Mouse (Mus musculus) heart, embryonic 10.5 days (tissue): ENCODE data around the gene Ccdc88a. TPM values are rescaled to one million over a fixed set of nuclear protein-coding genes. Genes with fewer than 3 reads are reported as not detected.

Experiments
- DNase-seq: peaks from one replicate; pipeline ENCODE4 v3.0.0-alpha.2; 2017; ENCODE audit warnings: low spot score
- H3K27ac ChIP-seq: fragments of 300-500 bp; sonication (generic); 2 replicates; pipeline ENCODE4 v1.5.1; 2016; ENCODE audit warnings: mild to moderate bottlenecking
- H3K27me3 ChIP-seq: fragments of 300-500 bp; sonication (generic); 2 replicates; pipeline ENCODE4 v1.6.1; 2016; ENCODE audit warnings: mild to moderate bottlenecking; ENCODE audit not compliant: poor library complexity, insufficient read depth, severe bottlenecking
- H3K36me3 ChIP-seq: fragments of 300-500 bp; sonication (generic); 2 replicates; pipeline ENCODE4 v1.6.1; 2016; ENCODE audit warnings: mild to moderate bottlenecking, moderate library complexity
- H3K4me1 ChIP-seq: fragments of 300-500 bp; sonication (generic); 2 replicates; pipeline ENCODE4 v1.6.1; 2016; ENCODE audit warnings: mild to moderate bottlenecking
- H3K4me3 ChIP-seq: fragments of 300-500 bp; sonication (generic); 2 replicates; pipeline ENCODE4 v1.5.1; 2016; ENCODE audit warnings: mild to moderate bottlenecking, moderate library complexity
- H3K9me3 ChIP-seq: fragments of 300-500 bp; sonication (generic); 2 replicates; pipeline ENCODE4 v1.6.1; 2016; ENCODE audit warnings: mild to moderate bottlenecking, moderate library complexity
- WGBS: fragments of 180-500 bp; shearing (Covaris S2); methylation state at CpG from one replicate; pipeline ENCODE4 v1.1.7; 2016; 5-methylcytosine and 5-hydroxymethylcytosine counted together
- polyA plus RNA-seq: library from polyadenylated mRNA; unstranded; fragments of >200 nt; fragmentation: Nextera tagmentation; extraction: Ambion mirVana; gene quantifications from 2 replicates; pipeline ENCODE4 v1.2.1, GENCODE M21; 2016

The Ccdc88a gene
- polyA plus RNA-seq, 1 experiment from 2014 or later, result 32.3 TPM

DNA sequence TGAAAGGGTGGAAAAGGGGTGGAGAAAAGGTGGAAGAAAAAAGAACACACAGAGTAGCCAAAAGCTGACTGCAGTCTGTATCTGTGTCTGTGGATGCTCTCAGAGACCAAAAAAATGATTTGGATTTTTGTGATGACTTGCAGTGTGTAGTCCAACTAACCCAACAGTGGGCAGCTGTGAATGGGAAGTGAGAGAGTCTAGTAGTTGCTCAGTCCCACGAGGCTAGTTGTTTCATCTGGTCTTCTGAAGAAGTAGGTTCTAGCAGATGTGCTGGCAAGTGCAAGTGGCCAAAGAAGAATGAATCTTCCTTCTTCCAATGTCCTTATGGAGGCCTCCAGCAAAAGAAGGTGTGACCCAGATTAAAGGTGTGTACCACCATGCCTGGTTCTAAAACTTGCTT, 10.5 kb downstream of the Ccdc88a start:
- Histone ChIP-seq H3K27ac (no peak overlapping the region), H3K4me1 (peaks cover 5% of the 10 kb centered on the region), H3K9me3 (no peaks in the 10 kb centered on the region), H3K4me3 (no peak overlapping the region), H3K27me3 (no peaks in the 10 kb centered on the region), H3K36me3 (no peaks in the 10 kb centered on the region; the same call in 1 of the 2 replicates)
- 69% methylated on average over 1 of the region's 1 CpGs for WGBS
- DNase-seq, result no peak

DNA sequence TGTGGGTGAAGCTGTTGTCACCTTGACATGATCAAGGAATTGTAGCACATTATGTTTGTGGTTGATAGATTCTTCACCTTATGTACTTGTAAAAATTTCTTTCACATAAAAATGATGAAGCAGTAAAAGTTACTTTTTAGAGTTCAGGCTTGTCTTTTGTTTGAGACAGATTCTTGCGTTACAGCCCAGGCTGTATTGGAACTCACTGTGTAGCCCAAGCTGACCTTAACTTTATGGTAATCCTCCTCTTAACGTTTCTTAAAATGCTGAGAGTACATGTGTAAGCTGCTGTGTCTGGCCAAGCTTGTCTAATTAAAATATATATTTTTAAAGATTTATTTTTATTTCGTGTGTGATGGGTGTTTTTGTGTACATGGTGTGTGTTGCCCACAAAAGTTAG, 11.2 kb downstream of the Ccdc88a start:
- no peaks in the 10 kb centered on the region; the same call in 1 of the 2 replicates for H3K36me3 ChIP-seq

DNA sequence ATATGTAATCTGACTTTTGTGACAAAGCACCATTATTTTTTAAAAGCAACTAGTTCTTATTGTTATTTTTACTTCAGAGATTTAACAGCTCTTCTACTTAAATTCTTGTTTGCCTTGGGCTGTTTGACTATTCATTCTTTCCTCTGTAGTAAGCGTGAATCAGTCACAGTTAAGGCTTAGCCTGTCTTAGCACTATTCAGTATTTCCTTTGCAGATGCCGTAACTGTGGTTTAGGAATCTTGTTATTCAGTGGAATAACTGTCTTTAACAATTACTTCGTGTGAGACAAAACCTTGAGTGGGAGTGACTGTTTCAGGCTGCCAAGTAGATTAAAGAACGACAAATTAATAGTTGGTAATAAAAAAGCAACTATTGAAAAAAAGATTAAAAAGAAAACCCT, 16.5 kb downstream of the Ccdc88a start:
- WGBS, result 77% methylated on average over 4 of the region's 4 CpGs
- DNase-seq, result no peak
- H3K9me3 ChIP-seq, result no peaks in the 10 kb centered on the region
- H3K4me1 ChIP-seq, result no peaks in the 10 kb centered on the region
- H3K36me3 ChIP-seq, result peaks cover 4% of the 10 kb centered on the region; the same call in 1 of the 2 replicates
- H3K27ac ChIP-seq, result no peak overlapping the region
- H3K4me3 ChIP-seq, result no peak overlapping the region
- no peaks in the 10 kb centered on the region for H3K27me3 ChIP-seq

More for the DNA sequence above, 11.2 kb downstream of the Ccdc88a start:
- Histone ChIP-seq H3K4me3 (no peak overlapping the region), H3K9me3 (no peaks in the 10 kb centered on the region), H3K27ac (no peak overlapping the region), H3K27me3 (no peaks in the 10 kb centered on the region), H3K4me1 (peaks cover 5% of the 10 kb centered on the region)
- DNase-seq, result no peak
- WGBS, result 83% methylated on average over 3 of the region's 3 CpGs

DNA sequence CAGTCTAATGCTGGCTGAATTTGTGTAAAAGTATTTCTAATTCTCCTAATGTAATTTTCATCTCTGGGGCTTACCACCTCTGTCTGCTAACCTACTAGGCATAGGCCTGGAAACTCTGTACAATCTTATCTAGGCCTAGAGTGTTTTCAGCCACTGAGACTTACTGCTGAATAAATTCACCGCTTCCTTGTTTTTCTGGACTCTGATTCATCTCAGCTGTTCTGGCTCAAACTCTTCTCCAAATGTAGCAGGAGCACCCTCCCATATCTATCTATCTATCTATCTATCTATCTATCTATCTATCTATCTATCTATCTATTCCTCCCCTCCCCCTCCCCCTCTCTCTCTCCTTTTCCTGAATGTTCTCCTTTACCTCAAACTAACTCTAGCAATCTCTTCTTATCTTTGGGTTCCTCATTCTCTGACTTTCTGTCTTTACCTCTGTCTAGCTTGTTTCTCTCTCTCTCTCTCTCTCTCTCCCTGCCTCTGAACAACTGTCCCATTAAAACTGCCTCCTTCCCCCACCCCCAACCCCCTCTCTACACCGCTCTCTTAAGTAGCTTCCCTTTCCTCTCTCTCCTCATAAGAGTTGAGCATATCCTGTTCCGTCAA, 21.8 kb downstream of the Ccdc88a start:
- no peak overlapping the region for H3K27ac ChIP-seq
- WGBS, result 73% methylated on average over 3 of the region's 3 CpGs
- DNase-seq, result no peak
- no peak overlapping the region for H3K4me3 ChIP-seq
- peaks cover 4% of the 10 kb centered on the region; the same call in 1 of the 2 replicates for H3K36me3 ChIP-seq
- no peaks in the 10 kb centered on the region for H3K27me3 ChIP-seq
- H3K9me3 ChIP-seq, result no peaks in the 10 kb centered on the region
- peaks cover 3% of the 10 kb centered on the region; the same call in 1 of the 2 replicates for H3K4me1 ChIP-seq

DNA sequence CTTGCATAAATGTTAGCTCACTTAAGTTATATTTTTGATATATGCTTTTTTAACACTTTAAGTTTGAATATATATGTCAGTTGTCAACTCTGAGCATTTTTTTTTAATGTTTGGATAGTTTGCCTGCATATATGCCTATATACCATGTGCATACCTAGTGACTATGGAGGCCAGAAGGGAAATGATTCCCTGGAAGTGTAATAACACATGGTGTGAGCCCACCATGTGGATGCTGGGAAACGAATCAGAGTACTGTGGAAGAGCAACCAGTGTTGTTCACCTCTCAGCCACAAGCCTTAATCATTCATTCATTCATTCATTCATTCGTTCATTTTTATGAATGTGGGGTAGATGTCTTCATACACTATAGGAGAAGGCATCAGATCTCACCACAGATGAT, 26.9 kb downstream of the Ccdc88a start:
- peaks cover 2% of the 10 kb centered on the region; the same call in 1 of the 2 replicates for H3K4me1 ChIP-seq
- DNase-seq, result no peak
- H3K27me3 ChIP-seq, result no peaks in the 10 kb centered on the region
- no peak overlapping the region for H3K27ac ChIP-seq
- no peaks in the 10 kb centered on the region for H3K9me3 ChIP-seq
- H3K4me3 ChIP-seq, result no peak overlapping the region
- H3K36me3 ChIP-seq, result peaks cover 9% of the 10 kb centered on the region; the same call in 1 of the 2 replicates
- WGBS, result 88% methylated on average over 2 of the region's 2 CpGs

DNA sequence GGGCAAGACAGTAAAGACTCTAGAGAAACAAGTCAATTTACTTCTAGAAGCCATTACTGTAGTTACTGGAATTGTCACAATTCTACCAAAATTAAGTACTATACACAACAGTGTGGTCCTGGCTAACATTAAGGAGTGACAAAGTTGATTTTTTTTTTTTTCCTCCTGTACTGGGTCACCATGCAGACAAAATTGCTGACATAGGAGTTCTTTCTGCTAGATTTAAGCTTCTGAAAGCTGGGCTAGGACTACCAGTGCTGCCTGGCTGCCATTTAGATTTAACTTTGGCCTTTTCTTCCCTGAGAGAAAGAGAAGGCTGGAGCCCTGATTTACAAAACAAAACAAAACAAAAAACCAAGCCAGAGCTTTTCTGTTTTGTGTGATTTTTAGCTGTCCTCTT, 32.8 kb downstream of the Ccdc88a start:
- Histone ChIP-seq H3K4me3 (no peak overlapping the region), H3K27me3 (no peaks in the 10 kb centered on the region), H3K9me3 (no peaks in the 10 kb centered on the region), H3K4me1 (no peaks in the 10 kb centered on the region), H3K36me3 (peaks cover under 1% of the 10 kb centered on the region; the same call in 1 of the 2 replicates), H3K27ac (no peak overlapping the region)
- no peak for DNase-seq

DNA sequence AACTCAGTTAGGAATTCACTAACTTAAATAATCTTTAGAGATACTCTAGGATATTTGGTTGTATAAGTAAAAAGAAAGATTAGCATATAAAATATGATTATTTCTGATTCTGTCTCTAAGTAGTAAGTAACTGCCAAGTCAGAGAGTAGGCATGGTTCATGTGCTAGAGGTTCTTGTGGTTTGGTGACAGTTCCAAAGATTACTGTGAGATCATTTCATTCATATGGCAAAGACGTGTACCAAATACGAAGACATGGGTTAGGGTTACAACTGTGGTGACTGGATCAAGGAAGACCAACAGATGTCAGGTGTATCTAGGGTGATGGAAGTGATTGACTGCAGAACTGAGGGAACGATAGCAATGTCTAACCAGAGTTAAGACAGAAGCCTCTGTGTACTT, 50.0 kb downstream of the Ccdc88a start:
- 94% methylated on average over 3 of the region's 3 CpGs for WGBS
- H3K36me3 ChIP-seq, result peaks cover 3% of the 10 kb centered on the region; the same call in 1 of the 2 replicates
- no peaks in the 10 kb centered on the region for H3K4me1 ChIP-seq
- no peaks in the 10 kb centered on the region for H3K9me3 ChIP-seq
- H3K27me3 ChIP-seq, result no peaks in the 10 kb centered on the region
- DNase-seq, result no peak
- H3K4me3 ChIP-seq, result no peak overlapping the region
- no peak overlapping the region for H3K27ac ChIP-seq

DNA sequence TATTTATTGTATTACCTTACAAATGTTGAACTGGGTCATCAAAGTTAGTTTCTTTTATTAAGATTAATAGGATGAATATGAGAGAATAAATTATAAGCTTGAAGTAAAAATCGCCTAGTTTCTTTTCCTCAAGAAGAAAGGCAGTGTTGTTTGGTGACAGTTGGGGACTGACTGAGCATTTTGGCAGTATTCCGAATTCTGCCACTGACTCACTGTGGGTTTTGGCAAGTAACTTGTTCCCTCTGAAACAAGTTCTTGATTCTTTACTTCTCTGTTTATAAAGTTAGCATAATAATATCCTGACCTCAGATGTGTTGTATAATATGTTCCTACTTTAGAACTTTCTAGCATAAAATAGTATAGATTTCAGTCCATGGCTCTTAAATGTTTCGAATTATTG, 55.3 kb downstream of the Ccdc88a start:
- DNase-seq, result no peak

DNA sequence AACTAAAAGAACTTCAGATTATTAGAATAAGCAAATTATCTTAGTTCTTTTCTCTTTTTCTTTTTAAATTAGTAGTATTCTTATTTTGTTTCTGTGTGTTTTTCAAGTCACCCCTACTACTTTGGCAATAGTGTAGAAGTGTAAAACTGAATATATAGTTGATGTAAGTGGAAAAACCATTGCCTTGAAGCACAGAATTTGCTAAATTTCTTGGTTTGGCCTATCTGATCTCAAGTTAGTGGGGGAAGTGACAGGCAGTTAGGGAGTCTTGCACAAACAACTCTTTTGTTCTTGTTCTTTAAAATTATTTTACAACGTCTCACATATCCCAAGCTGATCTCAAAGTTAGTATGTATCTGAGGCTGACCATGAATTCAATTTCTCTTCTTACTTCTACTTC, 57.6 kb downstream of the Ccdc88a start:
- Histone ChIP-seq H3K4me3 (no peak overlapping the region), H3K27ac (no peak overlapping the region), H3K36me3 (peaks cover 22% of the 10 kb centered on the region; the same call in 1 of the 2 replicates), H3K27me3 (no peaks in the 10 kb centered on the region), H3K9me3 (no peaks in the 10 kb centered on the region), H3K4me1 (no peaks in the 10 kb centered on the region)
- no peak for DNase-seq
- 89% methylated on average over 1 of the region's 1 CpGs for WGBS

More for the DNA sequence above, 55.3 kb downstream of the Ccdc88a start:
- no peak overlapping the region for H3K4me3 ChIP-seq
- H3K36me3 ChIP-seq, result peaks cover 25% of the 10 kb centered on the region; the same call in 1 of the 2 replicates
- 80% methylated on average over 3 of the region's 3 CpGs for WGBS
- H3K27ac ChIP-seq, result no peak overlapping the region
- H3K4me1 ChIP-seq, result no peaks in the 10 kb centered on the region
- no peaks in the 10 kb centered on the region for H3K9me3 ChIP-seq
- H3K27me3 ChIP-seq, result no peaks in the 10 kb centered on the region

DNA sequence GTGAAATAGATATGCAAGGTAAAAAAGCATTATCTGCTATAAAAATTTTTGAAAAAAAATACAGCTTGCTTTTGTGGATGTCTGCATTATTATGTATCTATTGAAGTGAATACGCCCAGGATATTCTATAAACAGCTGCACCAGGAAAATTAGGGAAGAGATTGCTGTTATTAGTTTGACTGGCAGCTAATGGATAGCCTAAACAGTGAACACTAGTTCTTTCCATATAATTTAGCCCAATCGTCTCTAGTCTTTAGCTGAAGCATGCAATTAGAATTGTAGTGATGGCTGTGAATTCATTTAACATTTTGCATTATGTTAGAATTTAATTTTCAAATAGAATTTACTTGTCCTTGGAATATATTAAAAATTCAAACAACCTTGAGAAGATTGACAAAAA, 75.3 kb downstream of the Ccdc88a start:
- no peak overlapping the region for H3K4me3 ChIP-seq
- H3K36me3 ChIP-seq, result peaks cover 12% of the 10 kb centered on the region; the same call in 1 of the 2 replicates
- 82% methylated on average over 2 of the region's 2 CpGs for WGBS
- H3K27ac ChIP-seq, result no peak overlapping the region
- H3K9me3 ChIP-seq, result no peaks in the 10 kb centered on the region
- H3K4me1 ChIP-seq, result no peaks in the 10 kb centered on the region
- no peak for DNase-seq
- H3K27me3 ChIP-seq, result no peaks in the 10 kb centered on the region

DNA sequence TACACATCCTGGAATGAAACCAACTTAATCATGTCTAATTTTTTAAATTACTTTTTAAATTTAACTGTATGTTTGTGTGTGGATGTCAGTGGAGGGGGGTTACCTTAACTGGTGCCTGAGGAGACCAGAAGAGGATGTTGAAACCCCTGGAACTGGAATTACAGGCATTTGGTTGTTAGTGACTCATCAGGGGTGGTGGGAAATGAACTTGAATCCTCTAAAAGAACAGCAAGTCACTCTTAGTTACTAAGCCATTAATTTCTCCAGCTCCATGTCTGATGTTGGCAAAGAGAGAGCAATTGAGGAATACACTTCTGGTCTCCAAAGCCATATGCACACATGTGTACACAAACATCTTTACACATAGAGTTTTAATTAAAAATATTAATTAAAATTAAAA, 101.2 kb downstream of the Ccdc88a start:
- Histone ChIP-seq H3K9me3 (no peaks in the 10 kb centered on the region), H3K4me1 (no peaks in the 10 kb centered on the region), H3K4me3 (no peak overlapping the region), H3K27me3 (no peaks in the 10 kb centered on the region), H3K36me3 (peaks cover 30% of the 10 kb centered on the region), H3K27ac (no peak overlapping the region)
- DNase-seq, result no peak

DNA sequence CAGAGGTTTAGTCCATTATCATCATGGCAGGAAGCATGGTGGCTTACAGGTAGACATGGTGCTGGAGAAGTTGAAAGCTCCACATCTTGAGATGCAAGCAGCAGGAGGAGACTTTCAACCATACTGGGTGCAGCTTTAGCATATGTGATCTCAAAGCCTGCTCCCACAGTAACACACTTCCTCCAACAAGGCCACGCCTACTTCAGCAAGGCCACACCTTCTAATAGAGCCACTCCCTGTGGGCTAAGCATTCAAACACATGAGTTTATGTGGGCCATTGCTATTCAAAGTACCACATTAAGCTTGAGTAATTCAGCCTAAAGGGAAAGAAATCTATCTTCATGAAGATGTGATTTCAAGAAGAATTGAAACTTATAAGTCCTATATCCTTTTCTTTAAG, 119.7 kb downstream of the Ccdc88a start:
- Histone ChIP-seq H3K36me3 (peaks cover 21% of the 10 kb centered on the region), H3K27ac (no peak overlapping the region), H3K27me3 (no peaks in the 10 kb centered on the region), H3K4me3 (no peak overlapping the region), H3K9me3 (no peaks in the 10 kb centered on the region), H3K4me1 (no peaks in the 10 kb centered on the region)
- DNase-seq, result no peak
- 83% methylated on average over 1 of the region's 1 CpGs for WGBS

DNA sequence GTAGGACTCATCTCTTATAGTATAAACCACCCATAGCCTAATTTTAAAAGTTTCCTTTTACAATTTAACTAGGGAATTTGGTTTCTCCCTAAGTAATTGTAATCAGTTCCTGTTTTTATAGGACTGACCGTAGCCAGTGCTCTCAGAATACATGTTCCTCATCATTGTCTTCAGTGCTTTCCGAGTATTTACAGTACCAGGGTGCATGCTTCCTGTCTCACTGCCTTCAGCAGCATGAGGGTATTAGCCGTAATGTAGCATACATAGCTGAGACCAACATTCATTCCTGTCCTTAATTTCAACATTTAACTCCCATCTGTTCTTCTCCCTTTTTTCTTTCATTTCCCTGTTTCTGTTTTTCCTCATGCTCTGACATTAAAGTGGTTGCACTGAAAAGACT, 123.5 kb downstream of the Ccdc88a start:
- WGBS, result 68% methylated on average over 3 of the region's 3 CpGs
- Histone ChIP-seq H3K4me1 (no peaks in the 10 kb centered on the region), H3K4me3 (no peak overlapping the region), H3K36me3 (peaks cover 34% of the 10 kb centered on the region), H3K9me3 (no peaks in the 10 kb centered on the region), H3K27me3 (no peaks in the 10 kb centered on the region), H3K27ac (no peak overlapping the region)
- no peak for DNase-seq
